Mouse (Mus musculus): ENCODE data around the gene St6galnac6.

DNA sequence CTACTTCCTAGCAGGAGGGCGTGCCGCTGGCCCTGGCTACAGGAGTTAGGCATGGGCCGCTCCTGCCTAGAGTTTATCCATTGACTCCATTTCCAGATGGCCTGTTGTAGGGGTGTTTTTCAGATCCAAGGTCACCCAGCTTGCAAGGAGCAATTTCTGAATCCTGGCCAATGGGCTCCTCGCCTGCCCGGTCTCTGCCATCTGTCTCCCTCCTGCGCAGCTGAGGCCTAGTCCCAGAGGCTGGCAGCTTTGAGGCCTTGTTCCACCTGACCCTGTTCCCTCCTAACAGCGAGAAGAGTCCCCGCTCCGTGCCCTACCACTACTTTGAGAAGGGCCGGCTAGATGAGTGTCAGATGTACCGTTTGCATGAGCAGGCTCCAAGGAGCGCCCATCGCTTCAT is 2.8 kb upstream of the St6galnac6 start:
- TF ChIP-seq CTCF (IDR thresholded peaks at IDR 0.05; ENCODE audit: low read depth, low read length) (no peak), POLR2A (IDR thresholded peaks at IDR 0.05; ENCODE audit: extremely low read depth, insufficient read depth, low read length) (no peak)

Data from liver, adult 2 months (tissue).